Mouse (Mus musculus) retina, postnatal 1 day (tissue): ENCODE results near the gene Zfp143.
"Not testable (repeated sequence)": the region's sequence is repeated elsewhere in the genome, so short reads cannot be mapped to it uniquely, and the experiment has no call there.

Experiments
- DNase-seq: peaks from one replicate; pipeline ENCODE4 v3.0.0-alpha.2; 2012

Gene Zfp143

GRCm38 (mm10) chr7:110061199-110061751, at the start of gene Zfp143:
TSS of gene Zfp143 (plus strand) at chr7:110061217.
- peak; percentile 100 for DNase-seq

- no peak for DNase-seq
Measured at GRCm38 (mm10) chr7:110011417-110011816, 49.6 kb upstream of the Zfp143 start.

GRCm38 (mm10) chr7:110014272-110014671, 46.7 kb upstream of the Zfp143 start:
- no peak for DNase-seq

DNA sequence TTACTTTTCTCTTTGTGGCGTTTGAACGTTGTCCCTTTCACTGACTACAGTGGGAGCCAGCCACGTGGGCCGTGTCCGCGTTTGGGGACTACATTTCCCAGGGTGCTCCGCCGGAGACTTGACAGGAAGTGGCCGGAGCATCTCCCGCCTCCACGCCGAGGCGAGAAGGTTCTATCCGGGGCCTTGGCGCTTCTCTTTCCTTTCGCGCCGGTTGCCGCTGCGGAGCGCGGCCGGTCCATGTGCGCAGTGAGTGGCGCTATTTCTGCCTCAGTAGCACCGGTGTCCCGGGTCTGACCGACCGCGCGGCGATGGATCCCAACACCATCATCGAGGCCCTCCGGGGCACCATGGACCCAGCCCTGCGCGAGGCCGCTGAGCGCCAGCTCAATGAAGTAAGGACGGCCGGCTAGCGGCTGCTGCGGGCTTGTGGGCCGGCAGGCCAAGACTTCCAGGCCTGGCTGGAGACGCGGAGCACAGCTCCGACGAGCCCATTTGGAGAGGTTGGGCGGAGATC, 42.8 kb upstream of the Zfp143 start, which contains the start of gene Ipo7:
Ipo7 (plus strand) TSS at position 158 of the 514 bp plus-strand sequence.
- peak; percentile 96 for DNase-seq

GRCm38 (mm10) chr7:110018631-110019482, 42.2 kb upstream of the Zfp143 start:
- no peak for DNase-seq

DNA sequence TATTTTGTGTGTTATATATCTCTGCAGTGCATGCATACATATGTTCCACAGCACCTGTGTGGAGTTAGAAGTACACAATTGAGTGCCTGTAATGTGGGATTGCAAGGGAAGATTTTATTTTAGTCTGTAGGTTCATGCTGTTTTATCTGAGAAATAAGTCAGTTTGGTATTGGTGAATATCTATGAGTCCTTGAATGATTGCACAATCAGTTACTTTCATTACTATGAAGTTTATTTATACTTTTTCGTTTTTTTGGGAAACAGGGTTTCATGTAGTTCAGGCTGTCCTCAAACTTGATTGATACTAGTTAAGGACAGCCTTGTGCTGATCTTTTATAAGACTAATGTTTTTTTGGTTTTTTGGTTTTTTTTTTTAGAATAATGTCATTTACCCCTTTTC, 37.5 kb upstream of the Zfp143 start:
- no peak for DNase-seq

DNA sequence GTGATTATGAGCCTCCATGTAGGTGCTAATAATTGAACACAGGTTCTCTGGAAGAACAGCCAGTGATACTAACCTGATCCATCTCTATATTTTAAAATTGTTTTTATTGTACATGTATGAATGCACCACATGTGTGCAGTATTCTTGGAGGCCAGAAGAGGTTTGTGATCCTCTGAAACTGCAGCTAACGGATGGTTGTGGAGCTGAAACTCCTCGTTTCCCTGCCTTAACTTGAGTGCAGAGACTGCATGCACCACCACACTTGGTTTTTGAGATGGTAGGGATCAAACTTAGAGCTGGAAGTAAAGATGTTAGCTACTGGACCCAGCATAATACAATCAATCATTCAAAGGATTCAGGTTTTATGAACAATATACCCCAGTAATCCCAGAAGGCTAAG, 34.4 kb upstream of the Zfp143 start:
- no peak for DNase-seq

GRCm38 (mm10) chr7:110028826-110029225, 32.2 kb upstream of the Zfp143 start:
- DNase-seq, result no peak

DNA sequence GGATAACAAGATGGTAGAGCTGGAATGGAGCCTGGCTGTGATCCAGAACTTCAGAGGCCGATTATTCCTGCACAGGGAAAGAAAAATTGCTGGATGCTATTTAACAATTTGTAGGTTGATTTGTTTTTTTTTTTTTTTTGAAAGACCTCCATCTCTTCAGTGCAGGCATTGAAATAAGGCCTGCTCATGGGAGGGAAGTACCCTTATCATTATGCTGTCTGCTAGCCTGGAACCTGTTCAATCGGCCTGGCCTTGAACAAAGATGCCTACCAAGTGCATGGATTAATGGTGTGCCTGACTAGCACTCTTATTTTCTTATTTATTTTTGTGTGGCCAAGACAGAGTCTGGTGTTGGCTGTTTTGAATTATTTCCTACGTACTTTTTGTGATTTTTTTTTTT, 30.7 kb upstream of the Zfp143 start:
- DNase-seq, result no peak

- DNase-seq, result not testable (repeated sequence)
Measured at GRCm38 (mm10) chr7:110057723-110058122, 3.3 kb upstream of the Zfp143 start.

- peak; percentile 33 for DNase-seq
Measured at GRCm38 (mm10) chr7:110059092-110059785, 1.8 kb upstream of the Zfp143 start.

GRCm38 (mm10) chr7:110060106-110060668, 830 bp upstream of the Zfp143 start:
- DNase-seq, result no peak

DNA sequence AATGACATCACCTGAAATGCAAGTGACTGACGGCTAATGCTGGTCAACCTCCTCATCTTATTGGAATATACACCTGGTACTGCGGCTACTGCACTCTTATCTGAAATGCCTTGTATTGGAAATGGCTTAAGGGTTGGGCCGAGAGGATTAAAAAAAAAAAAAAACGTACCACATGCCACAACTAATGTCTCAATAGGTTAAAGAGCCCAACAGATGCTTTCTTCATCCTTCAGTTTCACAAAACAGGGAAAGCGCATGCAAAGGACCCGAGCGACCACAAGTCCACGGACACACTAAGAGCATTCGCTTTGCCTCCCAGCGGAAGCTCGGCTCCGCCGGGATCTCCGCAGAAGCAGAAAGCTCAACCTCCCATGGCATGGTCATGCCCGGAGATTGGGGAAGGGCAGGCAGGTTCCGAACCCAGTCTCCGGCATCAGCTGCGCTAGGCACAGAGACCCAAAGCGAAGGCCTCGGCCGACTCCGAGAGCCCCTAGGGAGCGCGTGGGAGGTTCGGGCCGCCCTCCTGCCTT, 283 bp upstream of the Zfp143 start:
- no peak for DNase-seq

DNA sequence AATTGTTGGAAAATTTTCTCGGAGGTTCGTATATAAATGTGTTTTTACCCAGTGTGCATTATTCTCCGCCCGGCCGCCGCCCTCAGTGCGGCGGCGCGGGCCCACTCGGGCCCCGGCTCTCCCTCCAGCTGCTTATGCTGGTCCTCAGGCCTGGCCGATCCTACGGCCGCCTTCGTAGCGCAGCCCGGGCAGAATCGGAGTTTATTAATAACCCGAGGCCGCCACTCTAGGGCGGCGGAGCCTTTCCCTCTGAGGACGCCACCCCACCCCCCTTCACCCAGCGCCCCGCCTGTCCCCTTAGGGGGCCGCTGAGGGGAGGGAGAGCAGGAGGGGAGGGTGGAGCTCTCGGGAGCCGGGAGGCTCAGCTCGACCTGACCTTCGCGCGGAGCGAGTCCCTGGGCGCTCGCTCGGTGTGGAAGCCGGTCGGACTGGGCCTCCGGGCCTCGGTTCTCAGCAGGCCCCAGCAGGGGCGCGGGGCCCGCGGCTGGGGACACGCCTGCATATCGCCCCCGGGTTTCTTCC, 796 bp downstream of the Zfp143 start:
- DNase-seq, result peak; percentile 95

- no peak for DNase-seq
Measured at GRCm38 (mm10) chr7:110063731-110064130, 2.7 kb downstream of the Zfp143 start.

- DNase-seq, result no peak
Measured at GRCm38 (mm10) chr7:110069070-110069469, 8.1 kb downstream of the Zfp143 start.

- no peak for DNase-seq
Measured at GRCm38 (mm10) chr7:110078168-110078567, 17.2 kb downstream of the Zfp143 start.

GRCm38 (mm10) chr7:110083386-110084165, 22.6 kb downstream of the Zfp143 start:
- peak; percentile 83 for DNase-seq

DNA sequence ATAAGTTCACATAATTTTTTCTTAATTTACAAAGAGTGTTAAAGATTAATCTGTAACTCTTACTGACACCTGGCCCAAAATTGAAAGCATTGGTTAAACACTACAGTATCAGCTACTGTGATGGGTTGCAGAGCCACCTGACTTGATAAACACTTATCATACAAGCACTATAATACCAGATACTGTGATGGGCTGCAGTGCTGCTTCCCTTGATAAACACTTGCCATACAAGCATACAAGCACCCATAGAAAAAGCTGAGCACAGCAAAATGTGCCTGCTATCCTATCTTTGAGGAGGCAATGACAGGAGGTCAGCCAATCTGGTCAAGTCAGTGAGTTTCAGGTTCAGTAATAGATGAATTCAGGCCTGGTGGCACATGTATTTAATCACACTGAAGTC, 24.2 kb downstream of the Zfp143 start:
- DNase-seq, result no peak

- no peak for DNase-seq
Measured at GRCm38 (mm10) chr7:110087914-110088313, 26.9 kb downstream of the Zfp143 start.

- DNase-seq, result peak; percentile 30
Measured at GRCm38 (mm10) chr7:110091670-110092069, 30.7 kb downstream of the Zfp143 start.

DNA sequence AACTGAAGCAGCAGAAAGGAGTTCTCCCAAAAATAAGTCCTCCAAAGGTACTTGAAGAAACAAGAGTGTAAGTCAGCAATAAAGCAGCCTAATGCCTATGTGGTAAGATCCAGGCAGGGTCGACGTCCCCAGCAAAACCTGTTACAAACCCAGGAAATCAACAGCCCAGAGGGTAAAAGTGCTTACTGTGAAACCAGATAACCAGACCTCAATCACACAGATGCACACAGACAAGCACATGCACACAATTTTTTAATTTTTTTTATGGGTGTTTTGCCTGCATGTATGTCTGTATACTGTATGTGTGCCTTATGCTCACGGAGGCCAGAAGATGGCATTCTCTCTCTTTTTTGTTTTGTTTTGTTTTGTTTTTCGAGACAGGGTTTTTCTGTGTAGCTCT, 35.3 kb downstream of the Zfp143 start:
- DNase-seq, result no peak
